Mouse (Mus musculus) activated CD4-positive, CD25-positive, alpha-beta regulatory T cell, adult 4 months (primary cell): Measurements from ENCODE around the gene Hist1h3b. TPM values are rescaled to one million over a fixed set of nuclear protein-coding genes. Genes with fewer than 3 reads are reported as not detected.
"Not testable (repeated sequence)": the region's sequence is repeated elsewhere in the genome, so short reads cannot be mapped to it uniquely, and the experiment has no call there.

Experiments
- ATAC-seq: one replicate; pipeline ENCODE4 v1.8.0; 2017
- polyA plus RNA-seq, 2 experiments: library from polyadenylated mRNA; unstranded; fragments of 100-300 nt; shearing (Covaris generic); gene quantifications; one replicate each; pipeline ENCODE4 v1.2.1; 2017

Gene Hist1h3b
- polyA plus RNA-seq, result not detected

DNA sequence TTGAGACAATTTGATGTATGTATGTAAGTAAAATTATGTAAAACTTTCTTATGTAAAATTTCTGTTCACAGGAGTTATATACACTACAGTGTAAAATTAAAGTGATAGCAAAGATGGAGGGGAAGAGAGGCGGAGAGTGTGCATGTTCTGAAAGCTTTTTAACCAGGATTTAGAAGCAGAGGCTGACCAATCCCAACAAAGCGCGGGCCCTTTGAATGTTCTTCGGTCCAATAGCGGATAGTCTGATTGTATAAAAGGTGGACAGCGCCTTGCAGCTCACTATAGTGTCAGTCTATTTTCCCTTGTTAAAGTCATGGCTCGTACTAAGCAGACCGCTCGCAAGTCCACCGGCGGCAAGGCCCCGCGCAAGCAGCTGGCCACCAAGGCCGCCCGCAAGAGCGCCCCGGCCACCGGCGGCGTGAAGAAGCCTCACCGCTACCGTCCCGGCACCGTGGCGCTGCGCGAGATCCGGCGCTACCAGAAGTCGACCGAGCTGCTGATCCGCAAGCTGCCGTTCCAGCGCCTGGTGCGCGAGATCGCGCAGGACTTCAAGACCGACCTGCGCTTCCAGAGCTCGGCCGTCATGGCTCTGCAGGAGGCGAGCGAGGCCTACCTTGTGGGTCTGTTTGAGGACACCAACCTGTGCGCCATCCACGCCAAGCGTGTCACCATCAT, at the start of gene Hist1h3b:
Gene Hist1h3b (plus strand): TSS at position 201 of the 675 bp plus-strand sequence.
- peak; percentile 38 for ATAC-seq

DNA sequence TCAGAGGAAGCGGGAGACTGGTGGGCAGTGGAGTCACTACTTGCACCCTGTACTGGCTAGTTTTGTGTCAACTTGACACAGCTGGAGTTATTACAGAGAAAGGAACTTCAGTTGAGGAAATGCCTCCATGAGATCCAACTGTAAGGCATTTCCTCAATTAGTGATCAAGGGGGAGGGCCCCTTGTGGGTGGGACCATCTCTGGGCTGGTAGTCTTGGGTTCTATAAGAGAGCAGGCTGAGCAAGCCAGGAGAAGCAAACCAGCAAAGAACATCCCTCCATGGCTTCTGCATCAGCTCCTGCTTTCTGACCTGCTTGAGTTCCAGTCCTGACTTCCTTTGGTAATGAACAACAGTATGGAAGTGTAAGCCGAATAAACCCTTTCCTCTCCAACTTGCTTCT, 49.3 kb upstream of the Hist1h3b start:
- not testable (repeated sequence) for ATAC-seq

GRCm38 (mm10) chr13:23705751-23706356, 46.2 kb upstream of the Hist1h3b start:
- no peak for ATAC-seq

DNA sequence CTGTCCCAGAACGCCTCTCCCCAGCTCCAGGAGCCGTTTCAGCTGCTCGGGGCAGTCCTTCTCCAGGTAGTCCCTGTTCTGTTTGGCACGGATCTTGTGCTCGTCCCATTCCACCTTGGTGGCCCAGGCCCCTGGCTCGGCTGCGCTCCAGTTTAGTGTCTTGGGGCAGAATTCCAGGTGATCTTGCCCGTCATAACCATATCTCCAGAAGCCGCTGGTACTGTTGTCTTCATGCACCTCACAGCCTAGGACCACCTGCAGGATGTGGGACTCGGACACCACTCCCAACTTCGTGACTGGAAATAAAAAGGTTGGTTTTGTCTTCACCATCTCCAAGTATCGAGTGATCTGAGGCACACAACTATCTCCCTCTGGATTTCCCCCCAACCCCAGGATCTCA, 45.3 kb upstream of the Hist1h3b start:
- ATAC-seq, result no peak

GRCm38 (mm10) chr13:23708041-23708440, 44.0 kb upstream of the Hist1h3b start:
- ATAC-seq, result no peak

DNA sequence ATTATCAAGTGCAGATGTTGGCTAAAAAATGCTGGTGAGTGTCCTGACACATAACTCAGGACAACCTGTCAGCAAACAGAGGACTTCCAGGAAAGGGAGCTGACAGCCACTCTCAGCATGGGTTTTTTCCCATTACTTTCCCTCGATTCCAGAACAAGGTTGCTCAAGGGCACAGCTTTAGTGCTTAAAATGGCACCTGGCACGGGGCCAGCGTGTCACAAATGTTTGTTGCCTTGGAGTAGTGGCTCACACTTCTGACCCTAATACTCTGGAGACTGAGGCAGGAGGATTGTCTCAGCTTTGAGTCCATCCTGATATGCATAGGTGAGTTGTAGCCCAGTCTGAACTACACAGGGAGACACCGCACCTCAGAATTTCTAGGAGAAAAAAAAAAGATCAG, 43.4 kb upstream of the Hist1h3b start:
- no peak for ATAC-seq

DNA sequence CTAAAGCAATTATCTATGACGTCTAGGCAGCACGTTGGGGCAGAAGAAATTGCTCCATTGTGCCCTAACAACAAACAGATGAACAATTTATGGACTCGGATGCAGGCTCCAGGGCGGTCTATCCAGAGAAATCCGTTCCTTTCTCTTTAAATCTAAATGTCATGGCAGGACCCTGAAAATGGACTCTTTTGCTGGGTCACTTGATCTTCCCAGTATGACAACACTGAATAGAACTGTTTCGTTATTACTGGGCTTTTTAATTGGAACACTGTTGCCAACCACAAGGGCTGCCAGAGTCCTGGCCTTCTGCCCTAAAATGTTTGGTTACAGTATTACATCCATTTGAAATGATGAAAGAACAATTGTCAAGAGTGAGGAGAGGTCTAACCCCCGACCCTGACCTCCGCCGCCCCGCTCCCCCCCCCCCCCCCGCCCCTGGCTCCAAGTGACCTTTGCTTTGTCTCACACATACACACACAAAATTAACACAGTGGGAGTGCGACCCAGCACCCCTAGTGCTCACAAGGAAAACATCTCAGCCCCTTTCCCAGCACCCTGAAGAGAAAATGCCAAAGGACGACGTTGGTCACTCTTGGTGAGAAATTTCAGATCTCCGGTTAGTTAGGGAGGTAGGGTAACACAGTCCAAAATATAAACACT, 42.2 kb upstream of the Hist1h3b start:
- ATAC-seq, result peak; percentile 41

GRCm38 (mm10) chr13:23710374-23711089, 41.5 kb upstream of the Hist1h3b start, which contains the start of gene Hfe:
TSS of gene Hfe (minus strand) at chr13:23710854.
- peak; percentile 87 for ATAC-seq

- ATAC-seq, result no peak
Measured at GRCm38 (mm10) chr13:23716261-23717042, 35.6 kb upstream of the Hist1h3b start.

- ATAC-seq, result no peak
Measured at GRCm38 (mm10) chr13:23717176-23717575, 34.9 kb upstream of the Hist1h3b start.

- ATAC-seq, result not testable (repeated sequence)
Measured at GRCm38 (mm10) chr13:23717593-23718245, 34.3 kb upstream of the Hist1h3b start.

DNA sequence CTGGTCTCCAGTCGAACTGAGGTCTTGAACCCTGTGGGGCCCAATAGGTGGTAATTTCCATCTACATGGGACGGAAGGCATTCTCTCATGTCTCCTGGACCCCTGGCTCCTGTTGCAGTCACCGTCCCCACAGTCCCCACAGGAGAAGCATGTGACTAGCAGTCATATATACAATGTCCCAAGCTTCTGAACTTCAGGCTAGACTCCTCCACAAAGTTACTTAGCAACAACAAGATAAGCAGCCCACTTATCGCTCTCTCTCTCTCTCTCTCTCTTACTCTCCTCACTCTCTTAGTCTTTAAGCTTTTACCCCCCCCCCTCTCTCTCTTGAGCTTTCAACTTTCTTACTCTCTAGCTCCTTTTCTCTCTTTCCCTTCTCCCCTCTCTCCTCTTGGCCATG, 27.8 kb upstream of the Hist1h3b start:
- no peak for ATAC-seq

- no peak for ATAC-seq
Measured at GRCm38 (mm10) chr13:23725213-23725612, 26.9 kb upstream of the Hist1h3b start.

- ATAC-seq, result no peak
Measured at GRCm38 (mm10) chr13:23728472-23729191, 23.4 kb upstream of the Hist1h3b start.

GRCm38 (mm10) chr13:23729192-23729525, 22.9 kb upstream of the Hist1h3b start:
- peak; percentile 65 for ATAC-seq

- no peak for ATAC-seq
Measured at GRCm38 (mm10) chr13:23729706-23730105, 22.4 kb upstream of the Hist1h3b start.

- ATAC-seq, result no peak
Measured at GRCm38 (mm10) chr13:23730479-23730878, 21.6 kb upstream of the Hist1h3b start.

DNA sequence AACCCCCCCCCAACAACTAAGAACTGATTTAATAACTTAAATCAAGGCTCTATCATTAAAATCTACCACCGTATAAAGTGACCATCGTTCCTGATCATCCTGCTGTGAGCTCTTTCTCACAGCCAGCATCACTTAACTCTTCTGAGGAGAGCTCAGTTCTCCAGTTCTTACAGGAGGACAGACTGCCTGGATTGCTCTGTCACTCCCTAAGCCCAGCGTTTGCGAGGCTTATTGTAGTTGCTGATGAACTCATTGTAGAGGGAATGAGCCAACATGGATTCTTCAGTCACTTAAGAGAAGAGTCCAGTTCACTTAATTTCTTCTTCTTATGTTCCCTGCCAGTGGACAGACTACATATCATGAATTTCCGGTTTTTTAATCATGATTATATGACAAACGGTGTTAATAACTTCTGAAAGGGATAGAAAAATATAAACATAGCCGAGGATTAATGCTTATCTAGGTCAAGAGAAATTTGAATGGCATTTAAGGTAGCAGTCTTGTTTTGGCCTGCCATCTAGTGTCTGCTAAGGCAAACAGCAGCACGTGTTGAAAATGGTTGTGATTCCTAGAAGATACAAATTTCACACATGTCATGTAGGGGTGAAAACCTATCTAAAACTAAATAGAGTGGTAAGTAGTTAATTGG, 19.8 kb upstream of the Hist1h3b start:
- peak; percentile 75 for ATAC-seq

GRCm38 (mm10) chr13:23737091-23737490, 15.0 kb upstream of the Hist1h3b start:
- no peak for ATAC-seq

DNA sequence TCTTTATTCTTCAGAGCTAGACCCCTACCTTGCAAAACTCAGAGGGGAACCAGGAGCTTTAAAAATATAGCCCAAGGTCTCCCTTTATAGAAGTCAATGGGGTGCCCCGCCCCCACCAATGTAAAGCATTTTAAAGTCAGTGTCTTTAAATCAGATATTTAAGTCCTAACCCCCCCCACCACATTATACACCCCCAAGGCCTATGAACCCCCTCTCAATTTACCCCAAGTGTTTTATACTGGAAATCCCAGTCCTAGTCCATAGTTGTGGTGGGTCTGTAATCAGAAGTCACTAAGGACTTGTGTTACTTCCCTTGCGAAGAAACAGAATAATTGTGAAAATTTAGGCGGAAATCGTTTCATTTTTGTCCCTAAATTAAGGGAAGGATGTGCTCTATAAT, 14.0 kb upstream of the Hist1h3b start:
- ATAC-seq, result no peak

DNA sequence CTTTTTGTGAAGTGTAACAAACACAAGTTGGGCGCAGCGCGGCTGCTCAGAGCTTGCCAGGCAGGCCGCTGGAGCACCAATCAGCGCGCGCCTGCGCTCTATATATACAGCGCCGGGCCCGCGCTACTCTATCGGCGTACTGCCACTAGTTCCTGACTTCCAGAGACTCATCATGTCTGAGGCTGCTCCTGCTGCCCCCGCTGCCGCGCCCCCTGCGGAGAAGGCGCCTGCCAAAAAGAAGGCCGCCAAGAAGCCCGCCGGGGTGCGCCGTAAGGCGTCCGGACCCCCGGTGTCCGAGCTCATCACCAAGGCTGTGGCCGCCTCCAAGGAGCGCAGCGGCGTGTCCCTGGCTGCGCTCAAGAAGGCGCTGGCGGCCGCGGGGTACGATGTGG, 13.4 kb upstream of the Hist1h3b start, which contains the start of gene Hist1h1c:
Gene Hist1h1c (plus strand): TSS at position 132 of the 392 bp plus-strand sequence.
- ATAC-seq, result peak; percentile 72
